Mouse (Mus musculus): ENCODE data around the gene Ppp1r13b.

GRCm38 (mm10) chr12:111920046-111920445 lies 12.1 kb upstream of the Ppp1r13b start:
- TF ChIP-seq POLR2A (IDR thresholded peaks at IDR 0.05; ENCODE audit: extremely low read depth, insufficient read depth, low read length) (no peak), CTCF (IDR thresholded peaks at IDR 0.05; ENCODE audit: extremely low read depth, insufficient read depth, low read length) (no peak)
